Mouse (Mus musculus) spleen, postnatal 0 days (tissue): Measurements from ENCODE around the gene Acot8. TPM values are rescaled to one million over a fixed set of nuclear protein-coding genes. Genes with fewer than 3 reads are reported as not detected.

Source experiments
- polyA plus RNA-seq: library from polyadenylated mRNA; unstranded; fragments of >200 nt; fragmentation: Nextera tagmentation; extraction: Ambion mirVana; gene quantifications from 2 replicates; pipeline ENCODE4 v1.2.1, GENCODE M21; 2015

The Acot8 gene
- 18.3 and 21.1 TPM in 2 replicates for polyA plus RNA-seq

GRCm38 (mm10) chr2:164804533-164805331 is at the start of gene Acot8, which contains the start of gene Zswim3:
Acot8 (minus strand) TSS chr2:164804882.
Zswim3 (plus strand) TSS chr2:164805098.

GRCm38 (mm10) chr2:164833314-164833959 is 28.8 kb upstream of the Acot8 start, which contains the start of gene Neurl2:
Neurl2 (minus strand) TSS chr2:164833456.

GRCm38 (mm10) chr2:164832748-164833301 is 28.1 kb upstream of the Acot8 start, which contains the start of gene Ctsa:
Ctsa (plus strand) TSS chr2:164832873.

GRCm38 (mm10) chr2:164828437-164828836 is 23.8 kb upstream of the Acot8 start, which contains the start of gene Spata25:
Spata25 (minus strand) TSS chr2:164828537.

GRCm38 (mm10) chr2:164822636-164823165 is 18.0 kb upstream of the Acot8 start, which contains the start of gene Zswim1:
Zswim1 (plus strand) TSS chr2:164822686.

GRCm38 (mm10) chr2:164785481-164786387 is 18.9 kb downstream of the Acot8 start, which contains the start of gene Snx21:
Snx21 (plus strand) TSS chr2:164785823.

GRCm38 (mm10) chr2:164779481-164780086 is 25.1 kb downstream of the Acot8 start, which contains the start of gene Tnnc2:
Tnnc2 (minus strand) TSS chr2:164779967.

GRCm38 (mm10) chr2:164769258-164770037 is 35.2 kb downstream of the Acot8 start, which contains the start of gene Ube2c:
Ube2c (plus strand) TSS chr2:164769898.

GRCm38 (mm10) chr2:164745843-164746479 is 58.7 kb downstream of the Acot8 start, which contains the start of the genes Wfdc3 and Dnttip1:
Wfdc3 (minus strand) TSS chr2:164745931.
Dnttip1 (plus strand) TSS chr2:164745983.

Other genes starting within 250 kb of the Acot8 start
- 1.6 and 2.4 TPM in 2 replicates for gene Wfdc2, start 242.5 kb downstream of the Acot8 start, polyA plus RNA-seq
- not detected in 2 replicates for gene Spint3, start 231.4 kb downstream of the Acot8 start, polyA plus RNA-seq
- gene Wfdc6a, start 219.4 kb downstream of the Acot8 start, polyA plus RNA-seq = 0.22 and 0.31 TPM in 2 replicates
- gene Eppin, start 211.3 kb downstream of the Acot8 start, polyA plus RNA-seq = not detected in 2 replicates
- gene Wfdc6b, start 191.4 kb downstream of the Acot8 start, polyA plus RNA-seq = not detected in 2 replicates
- not detected in 2 replicates for gene Wfdc8, start 191.3 kb downstream of the Acot8 start, polyA plus RNA-seq
- gene Wfdc16, start 166.1 kb downstream of the Acot8 start, polyA plus RNA-seq = not detected in 2 replicates
- gene Wfdc10, start 148.8 kb downstream of the Acot8 start, polyA plus RNA-seq = not detected in 2 replicates
- not detected in 2 replicates for gene Wfdc9, start 148.3 kb downstream of the Acot8 start, polyA plus RNA-seq
- not detected in 2 replicates for gene Wfdc11, start 130.8 kb downstream of the Acot8 start, polyA plus RNA-seq
- gene Wfdc13, start 119.8 kb downstream of the Acot8 start, polyA plus RNA-seq = not detected in 2 replicates
- not detected in 2 replicates for gene Spint4, start 106.4 kb downstream of the Acot8 start, polyA plus RNA-seq
- gene Spint5, start 89.6 kb downstream of the Acot8 start, polyA plus RNA-seq = not detected in 2 replicates
- 1.5 and 1.9 TPM in 2 replicates for gene Wfdc3, start 59.0 kb downstream of the Acot8 start, polyA plus RNA-seq
- 57.5 and 59.2 TPM in 2 replicates for gene Dnttip1, start 58.9 kb downstream of the Acot8 start, polyA plus RNA-seq
- gene Ube2c, start 35.0 kb downstream of the Acot8 start, polyA plus RNA-seq = 603 and 708 TPM in 2 replicates
- gene Tnnc2, start 24.9 kb downstream of the Acot8 start, polyA plus RNA-seq = 0.84 and 1.7 TPM in 2 replicates
- 7.1 and 8.2 TPM in 2 replicates for gene Snx21, start 19.1 kb downstream of the Acot8 start, polyA plus RNA-seq
- 4.2 and 4.7 TPM in 2 replicates for gene Zswim3, start 216 bp upstream of the Acot8 start, polyA plus RNA-seq
- 4.9 and 5.9 TPM in 2 replicates for gene Zswim1, start 17.8 kb upstream of the Acot8 start, polyA plus RNA-seq
- gene Spata25, start 23.7 kb upstream of the Acot8 start, polyA plus RNA-seq = not detected in 2 replicates
- 71.3 and 90.5 TPM in 2 replicates for gene Ctsa, start 28.0 kb upstream of the Acot8 start, polyA plus RNA-seq
- gene Neurl2, start 28.6 kb upstream of the Acot8 start, polyA plus RNA-seq = 3.3 and 3.9 TPM in 2 replicates
- gene Pltp, start 52.8 kb upstream of the Acot8 start, polyA plus RNA-seq = 8.5 and 12.7 TPM in 2 replicates
- 62.6 and 71.6 TPM in 2 replicates for gene Pcif1, start 74.4 kb upstream of the Acot8 start, polyA plus RNA-seq
- 4.5 and 5.3 TPM in 2 replicates for gene Zfp335, start 106.9 kb upstream of the Acot8 start, polyA plus RNA-seq
- 88.2 and 122 TPM in 2 replicates for gene Mmp9, start 135.9 kb upstream of the Acot8 start, polyA plus RNA-seq
- gene Slc12a5, start 155.9 kb upstream of the Acot8 start, polyA plus RNA-seq = 0.45 and 0.57 TPM in 2 replicates
- 24.0 and 24.4 TPM in 2 replicates for gene Ncoa5, start 230.0 kb upstream of the Acot8 start, polyA plus RNA-seq